Mouse (Mus musculus) lung, embryonic 16.5 days (tissue): ENCODE data around the gene Nfkbia. TPM values are rescaled to one million over a fixed set of nuclear protein-coding genes. Genes with fewer than 3 reads are reported as not detected.

Experiments used
- ATAC-seq: fragments of 200-750 bp; cut with Nextera tagmentation; 2 replicates; pipeline ENCODE4 v1.8.0; 2017; ENCODE audit warnings: low read depth, mild to moderate bottlenecking, moderate library complexity
- H3K27ac ChIP-seq: fragments of 300-500 bp; sonication (generic); 2 replicates; pipeline ENCODE4 v1.5.1; 2014; ENCODE audit warnings: mild to moderate bottlenecking, control low read depth, low read length
- H3K27me3 ChIP-seq: fragments of 300-500 bp; sonication (generic); 2 replicates; pipeline ENCODE4 v1.6.1; 2014; ENCODE audit warnings: low read depth, low read length, mixed read lengths; ENCODE audit not compliant: control insufficient read depth, insufficient read depth
- H3K36me3 ChIP-seq: fragments of 300-500 bp; sonication (generic); 2 replicates; pipeline ENCODE4 v1.6.1; 2014; ENCODE audit warnings: low read length; ENCODE audit not compliant: control insufficient read depth, insufficient read depth
- H3K4me1 ChIP-seq: fragments of 300-500 bp; sonication (generic); replicated peaks from 2 replicates; pipeline ENCODE4 v1.6.1; 2014; ENCODE audit warnings: low read length, mixed read lengths; ENCODE audit not compliant: control insufficient read depth, insufficient read depth
- H3K4me2 ChIP-seq: fragments of 300-500 bp; sonication (generic); 2 replicates; pipeline ENCODE4 v1.6.1; 2014; ENCODE audit warnings: low read depth, low read length, control low read depth
- H3K4me3 ChIP-seq: fragments of 300-500 bp; sonication (generic); 2 replicates; pipeline ENCODE4 v1.5.1; 2014; ENCODE audit warnings: mild to moderate bottlenecking, low read length, control low read depth
- H3K9ac ChIP-seq: fragments of 300-500 bp; sonication (generic); 2 replicates; pipeline ENCODE4 v1.6.1; 2014; ENCODE audit warnings: low read length, control low read depth
- H3K9me3 ChIP-seq: fragments of 300-500 bp; sonication (generic); 2 replicates; pipeline ENCODE4 v1.6.1; 2016; ENCODE audit warnings: low read length; ENCODE audit not compliant: control insufficient read depth
- WGBS: fragments of 180-500 bp; shearing (Covaris S2); extraction: QIAGEN DNeasy Blood & Tissue Kit; methylation state at CpG from one replicate; pipeline ENCODE4 v1.1.7; 2014; 5-methylcytosine and 5-hydroxymethylcytosine counted together
- polyA plus RNA-seq: library from polyadenylated mRNA; unstranded; fragments of >200 nt; fragmentation: Nextera tagmentation; extraction: Ambion mirVana; gene quantifications from 2 replicates; pipeline ENCODE4 v1.2.1, GENCODE M21; 2015

Nfkbia gene
- polyA plus RNA-seq, 1 experiment from 2014 or later, result 130 TPM

GRCm38 (mm10) chr12:55507332-55507935 is 15.0 kb upstream of the Nfkbia start:
- Histone ChIP-seq H3K4me2 (no peak overlapping the region), H3K27me3 (no peaks in the 10 kb centered on the region; the same call in 1 of the 2 replicates), H3K36me3 (no peaks in the 10 kb centered on the region), H3K9ac (no peak overlapping the region), H3K27ac (no peak overlapping the region), H3K4me1 (no peaks in the 10 kb centered on the region), H3K4me3 (no peak overlapping the region), H3K9me3 (no peaks in the 10 kb centered on the region)
- ATAC-seq, result no peak
- WGBS, result 81% methylated on average over 17 of the region's 17 CpGs

- H3K27ac ChIP-seq, result no peak overlapping the region
- no peak overlapping the region for H3K4me3 ChIP-seq
- H3K9ac ChIP-seq, result no peak overlapping the region
- no peaks in the 10 kb centered on the region for H3K9me3 ChIP-seq
- H3K36me3 ChIP-seq, result no peaks in the 10 kb centered on the region
- no peaks in the 10 kb centered on the region; the same call in 1 of the 2 replicates for H3K27me3 ChIP-seq
- no peaks in the 10 kb centered on the region for H3K4me1 ChIP-seq
- WGBS, result 2% methylated on average over 6 of the region's 6 CpGs
- no peak for ATAC-seq
- no peak overlapping the region for H3K4me2 ChIP-seq
Observed at GRCm38 (mm10) chr12:55506029-55506330, 13.5 kb upstream of the Nfkbia start.

DNA sequence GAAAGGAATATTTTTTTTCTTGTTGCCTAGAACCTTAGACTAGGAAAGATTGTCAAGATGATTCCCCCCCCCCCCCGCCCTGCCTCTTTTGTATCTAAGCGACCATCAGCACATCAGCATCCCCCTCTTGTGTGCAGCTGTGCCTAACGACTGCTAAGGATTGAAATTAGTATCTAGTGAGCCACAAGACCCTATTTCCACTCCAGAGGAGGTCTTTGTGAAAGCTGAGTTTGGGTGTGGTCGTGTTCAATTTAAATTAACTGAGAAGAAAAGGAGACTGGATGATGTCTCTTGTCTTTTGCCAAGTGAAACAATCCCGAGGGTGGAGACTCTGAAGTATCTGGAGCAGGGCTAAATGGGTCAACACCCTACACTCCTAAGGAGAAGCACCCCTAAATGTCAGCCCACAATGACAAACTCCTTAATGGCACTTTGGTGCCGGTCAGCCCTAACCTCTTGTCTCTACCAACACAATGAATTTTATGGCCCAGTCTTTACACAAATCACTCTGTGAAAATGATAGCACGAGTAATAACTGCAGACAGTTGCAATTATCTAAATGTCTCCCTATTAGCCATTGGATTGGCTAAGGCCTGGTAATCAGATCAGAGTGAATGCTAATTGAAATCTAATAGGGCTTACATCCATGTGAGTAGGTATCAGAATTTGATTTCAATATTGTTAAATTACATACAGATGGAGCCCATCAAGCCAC is 13.0 kb upstream of the Nfkbia start:
- Histone ChIP-seq H3K36me3 (no peaks in the 10 kb centered on the region), H3K9me3 (no peaks in the 10 kb centered on the region), H3K4me1 (no peaks in the 10 kb centered on the region), H3K27ac (no peak overlapping the region), H3K9ac (no peak overlapping the region), H3K4me3 (no peak overlapping the region), H3K27me3 (no peaks in the 10 kb centered on the region; the same call in 1 of the 2 replicates), H3K4me2 (no peak overlapping the region)
- WGBS, result 61% methylated on average over 7 of the region's 7 CpGs
- no peak for ATAC-seq

GRCm38 (mm10) chr12:55499031-55499430 is 6.6 kb upstream of the Nfkbia start:
- peak; percentile 80 for ATAC-seq
- peak overlapping the region; percentile 46; the same call in 1 of the 2 replicates for H3K9ac ChIP-seq

DNA sequence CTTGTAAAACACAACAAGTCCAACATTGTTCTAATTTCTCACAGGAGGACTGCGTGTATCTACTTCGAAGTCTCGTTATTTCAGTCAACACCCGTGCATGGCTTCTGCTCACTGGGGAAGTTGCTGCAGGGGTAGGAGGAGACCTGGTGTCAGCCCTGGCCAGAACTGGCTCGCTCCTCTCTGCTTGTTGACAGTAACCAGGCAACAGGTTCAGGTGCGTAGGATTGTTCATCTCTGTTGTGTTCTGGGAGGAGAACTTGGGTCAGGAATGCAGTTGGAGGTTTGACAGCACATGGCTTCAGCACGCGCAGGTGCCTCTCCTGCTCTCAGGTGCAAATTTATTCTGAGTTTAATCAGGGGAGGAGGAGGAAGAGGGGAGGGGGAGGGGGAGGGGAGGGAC is 5.3 kb upstream of the Nfkbia start:
- Histone ChIP-seq H3K36me3 (no peaks in the 10 kb centered on the region), H3K27me3 (no peaks in the 10 kb centered on the region), H3K27ac (no peak overlapping the region), H3K4me1 (peaks cover 18% of the 10 kb centered on the region), H3K4me2 (no peak overlapping the region), H3K4me3 (no peak overlapping the region), H3K9ac (no peak overlapping the region), H3K9me3 (no peaks in the 10 kb centered on the region)
- ATAC-seq, result no peak
- 49% methylated on average over 8 of the region's 8 CpGs for WGBS

More at GRCm38 (mm10) chr12:55499031-55499430, 6.6 kb upstream of the Nfkbia start:
- H3K4me2 ChIP-seq, result peak overlapping the region; percentile 41
- H3K27me3 ChIP-seq, result no peaks in the 10 kb centered on the region
- no peak overlapping the region for H3K4me3 ChIP-seq
- H3K36me3 ChIP-seq, result no peaks in the 10 kb centered on the region
- H3K9me3 ChIP-seq, result no peaks in the 10 kb centered on the region
- peaks cover 7% of the 10 kb centered on the region; the same call in 1 of the 2 replicates for H3K4me1 ChIP-seq
- 2% methylated on average over 10 of the region's 10 CpGs for WGBS
- no peak overlapping the region for H3K27ac ChIP-seq

- no peak overlapping the region for H3K4me3 ChIP-seq
- 55% methylated on average over 5 of the region's 5 CpGs for WGBS
- no peak for ATAC-seq
Observed at GRCm38 (mm10) chr12:55495902-55496605, 3.6 kb upstream of the Nfkbia start.

DNA sequence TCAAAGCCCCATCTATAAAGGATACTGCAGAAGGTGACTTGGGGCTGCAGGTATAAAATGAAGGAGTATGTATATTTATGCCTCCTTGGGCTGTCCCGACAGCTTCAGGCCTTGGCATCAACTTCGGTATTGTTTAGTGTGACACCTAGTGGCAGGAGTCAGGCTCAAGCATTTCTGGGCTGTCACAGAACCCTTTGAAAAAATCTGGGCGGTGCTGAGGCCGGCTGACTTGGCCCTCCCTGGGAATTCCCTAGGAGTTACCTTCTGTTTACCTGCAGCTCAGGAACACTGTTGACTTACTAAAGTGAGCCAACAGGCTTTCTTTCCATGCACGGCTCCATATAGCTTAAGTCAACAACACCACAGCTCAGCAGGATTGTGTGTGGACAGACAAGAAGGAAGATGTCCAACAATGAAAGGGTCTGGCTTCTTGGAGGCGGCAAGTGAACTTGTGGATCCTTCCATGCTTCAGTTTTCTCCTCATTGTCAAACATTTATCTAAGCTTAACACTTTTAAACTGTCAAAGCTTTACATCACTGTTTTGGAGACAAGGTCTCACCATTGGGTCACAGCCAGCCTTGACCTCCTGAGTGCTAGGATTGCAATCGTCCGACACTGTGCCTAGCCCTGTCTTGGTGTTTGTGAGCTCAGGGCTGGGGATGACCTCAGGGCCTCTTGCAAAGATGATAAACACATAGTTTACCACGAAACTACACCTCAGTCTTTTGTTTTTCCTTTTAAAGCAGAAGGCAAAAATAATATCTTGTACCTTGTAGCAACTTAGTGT is 2.9 kb upstream of the Nfkbia start:
- no peak overlapping the region for H3K9ac ChIP-seq
- peaks cover 24% of the 10 kb centered on the region for H3K4me1 ChIP-seq
- 18% methylated on average over 9 of the region's 9 CpGs for WGBS
- no peaks in the 10 kb centered on the region for H3K27me3 ChIP-seq
- H3K4me2 ChIP-seq, result no peak overlapping the region
- peak; percentile 4; the same call in 1 of the 2 replicates for ATAC-seq
- no peaks in the 10 kb centered on the region for H3K9me3 ChIP-seq
- peaks cover 3% of the 10 kb centered on the region for H3K36me3 ChIP-seq
- H3K27ac ChIP-seq, result no peak overlapping the region
- H3K4me3 ChIP-seq, result no peak overlapping the region

More at GRCm38 (mm10) chr12:55495902-55496605, 3.6 kb upstream of the Nfkbia start:
- no peaks in the 10 kb centered on the region for H3K9me3 ChIP-seq
- H3K27me3 ChIP-seq, result no peaks in the 10 kb centered on the region
- H3K36me3 ChIP-seq, result no peaks in the 10 kb centered on the region
- no peak overlapping the region for H3K9ac ChIP-seq
- no peak overlapping the region for H3K4me2 ChIP-seq
- no peak overlapping the region for H3K27ac ChIP-seq
- peaks cover 18% of the 10 kb centered on the region for H3K4me1 ChIP-seq

DNA sequence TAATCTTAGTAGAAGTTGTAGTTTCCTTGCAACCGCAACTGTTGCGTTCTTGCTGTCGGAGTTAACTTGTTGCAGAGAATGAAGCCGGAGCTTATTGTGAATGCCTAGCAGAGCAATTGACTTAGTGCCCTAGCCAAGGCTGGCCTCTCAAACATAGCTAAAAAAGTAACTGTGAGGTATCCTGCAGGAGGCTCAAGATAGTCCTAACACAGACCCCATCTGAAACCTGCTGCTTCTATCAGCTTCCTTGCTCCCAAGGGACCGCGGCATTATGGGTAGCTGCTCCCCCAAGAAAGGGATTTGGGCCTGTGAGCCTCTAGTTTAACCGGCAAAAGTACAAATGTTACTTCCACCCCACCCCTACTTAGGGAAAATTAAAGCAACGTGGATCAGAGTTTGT is 934 bp upstream of the Nfkbia start:
- H3K4me1 ChIP-seq, result peaks cover 33% of the 10 kb centered on the region
- ATAC-seq, result no peak
- H3K4me2 ChIP-seq, result peak overlapping the region; percentile 60
- peak overlapping the region; percentile 98 for H3K9ac ChIP-seq
- peak overlapping the region; percentile 100 for H3K27ac ChIP-seq
- no peaks in the 10 kb centered on the region for H3K27me3 ChIP-seq
- H3K4me3 ChIP-seq, result peak overlapping the region; percentile 83
- no peaks in the 10 kb centered on the region for H3K9me3 ChIP-seq
- WGBS, result 42% methylated on average over 8 of the region's 8 CpGs
- peaks cover 17% of the 10 kb centered on the region for H3K36me3 ChIP-seq
